Mouse (Mus musculus): ENCODE measurements around the gene Aen. TPM values are rescaled to one million over a fixed set of nuclear protein-coding genes. Genes with fewer than 3 reads are reported as not detected.

The Aen gene
- polyA plus RNA-seq, 1 experiment from 2014 or later = 38.4 TPM

GRCm38 (mm10) chr7:78868731-78869130, 26.9 kb upstream of the Aen start:
- ATAC-seq (ENCODE audit: insufficient read depth, low FRiP score) = no peak
- no peak overlapping the region for H3K4me3 ChIP-seq (replicated peaks; ENCODE audit: low read length)
- no peaks in the 10 kb centered on the region for H3K9me3 ChIP-seq (replicated peaks; ENCODE audit: control insufficient read depth, low read length)
- no peaks in the 10 kb centered on the region for H3K27me3 ChIP-seq (ENCODE audit: control insufficient read depth, insufficient read depth, low read length)
- no peak overlapping the region for H3K9ac ChIP-seq (ENCODE audit: low read length)
- no peak overlapping the region for H3K4me2 ChIP-seq (ENCODE audit: low read depth, low read length)
- no peaks in the 10 kb centered on the region for H3K36me3 ChIP-seq (ENCODE audit: control insufficient read depth, insufficient read depth, low read length)
- 50% methylated on average over 5 of the region's 5 CpGs for WGBS
- H3K4me1 ChIP-seq (ENCODE audit: control insufficient read depth, insufficient read depth, low read length) = no peaks in the 10 kb centered on the region
- no peak overlapping the region for H3K27ac ChIP-seq (ENCODE audit: low read length)

- H3K9ac ChIP-seq (ENCODE audit: low read length) = no peak overlapping the region
- H3K36me3 ChIP-seq (ENCODE audit: control insufficient read depth, insufficient read depth, low read length) = no peaks in the 10 kb centered on the region
- WGBS = 77% methylated on average over 6 of the region's 6 CpGs
- no peak overlapping the region for H3K27ac ChIP-seq (ENCODE audit: low read length)
- H3K27me3 ChIP-seq (ENCODE audit: control insufficient read depth, insufficient read depth, low read length) = no peaks in the 10 kb centered on the region
- H3K4me1 ChIP-seq (ENCODE audit: control insufficient read depth, insufficient read depth, low read length) = no peaks in the 10 kb centered on the region
- no peaks in the 10 kb centered on the region for H3K9me3 ChIP-seq (replicated peaks; ENCODE audit: control insufficient read depth, low read length)
- H3K4me2 ChIP-seq (ENCODE audit: low read depth, low read length) = no peak overlapping the region
- no peak overlapping the region for H3K4me3 ChIP-seq (replicated peaks; ENCODE audit: low read length)
- no peak for ATAC-seq (ENCODE audit: insufficient read depth, low FRiP score)
These were observed 23.3 kb upstream of the Aen start for GRCm38 (mm10) chr7:78872366-78872765.

- H3K9ac ChIP-seq (ENCODE audit: low read length) = no peak overlapping the region
- H3K27ac ChIP-seq (ENCODE audit: low read length) = no peak overlapping the region
- H3K36me3 ChIP-seq (ENCODE audit: control insufficient read depth, insufficient read depth, low read length) = no peaks in the 10 kb centered on the region
- H3K27me3 ChIP-seq (ENCODE audit: control insufficient read depth, insufficient read depth, low read length) = no peaks in the 10 kb centered on the region
- WGBS = 53% methylated on average over 5 of the region's 5 CpGs
- H3K4me1 ChIP-seq (ENCODE audit: control insufficient read depth, insufficient read depth, low read length) = no peaks in the 10 kb centered on the region
- H3K9me3 ChIP-seq (replicated peaks; ENCODE audit: control insufficient read depth, low read length) = no peaks in the 10 kb centered on the region
- H3K4me3 ChIP-seq (replicated peaks; ENCODE audit: low read length) = no peak overlapping the region
- ATAC-seq (ENCODE audit: insufficient read depth, low FRiP score) = no peak
- H3K4me2 ChIP-seq (ENCODE audit: low read depth, low read length) = no peak overlapping the region
These were observed 22.8 kb upstream of the Aen start for GRCm38 (mm10) chr7:78872831-78873230.

GRCm38 (mm10) chr7:78881607-78882468, 13.8 kb upstream of the Aen start:
- Histone ChIP-seq H3K27me3 (ENCODE audit: control insufficient read depth, insufficient read depth, low read length) (peaks cover 33% of the 10 kb centered on the region), H3K9me3 (replicated peaks; ENCODE audit: control insufficient read depth, low read length) (no peaks in the 10 kb centered on the region)

GRCm38 (mm10) chr7:78882469-78882837, 13.2 kb upstream of the Aen start:
- no peaks in the 10 kb centered on the region for H3K9me3 ChIP-seq (replicated peaks; ENCODE audit: control insufficient read depth, low read length)
- peak overlapping the region; percentile 8 for H3K4me3 ChIP-seq (replicated peaks; ENCODE audit: low read length)
- no peak overlapping the region for H3K9ac ChIP-seq (ENCODE audit: low read length)
- 3% methylated on average over 23 of the region's 23 CpGs for WGBS
- no peaks in the 10 kb centered on the region for H3K36me3 ChIP-seq (ENCODE audit: control insufficient read depth, insufficient read depth, low read length)
- no peak overlapping the region for H3K27ac ChIP-seq (ENCODE audit: low read length)
- peak; percentile 26; the same call in 1 of the 2 replicates for ATAC-seq (ENCODE audit: insufficient read depth, low FRiP score)
- peak overlapping the region; percentile 35; the same call in 1 of the 2 replicates for H3K4me2 ChIP-seq (ENCODE audit: low read depth, low read length)
- peaks cover 33% of the 10 kb centered on the region for H3K27me3 ChIP-seq (ENCODE audit: control insufficient read depth, insufficient read depth, low read length)
- H3K4me1 ChIP-seq (ENCODE audit: control insufficient read depth, insufficient read depth, low read length) = peaks cover 3% of the 10 kb centered on the region

More at GRCm38 (mm10) chr7:78881607-78882468, 13.8 kb upstream of the Aen start:
- ATAC-seq (ENCODE audit: insufficient read depth, low FRiP score) = no peak
- H3K9ac ChIP-seq (ENCODE audit: low read length) = no peak overlapping the region
- no peak overlapping the region for H3K27ac ChIP-seq (ENCODE audit: low read length)
- H3K4me1 ChIP-seq (ENCODE audit: control insufficient read depth, insufficient read depth, low read length) = peaks cover 3% of the 10 kb centered on the region
- peak overlapping the region; percentile 8 for H3K4me3 ChIP-seq (replicated peaks; ENCODE audit: low read length)
- no peaks in the 10 kb centered on the region for H3K36me3 ChIP-seq (ENCODE audit: control insufficient read depth, insufficient read depth, low read length)
- 14% methylated on average over 15 of the region's 16 CpGs for WGBS
- peak overlapping the region; percentile 35; the same call in 1 of the 2 replicates for H3K4me2 ChIP-seq (ENCODE audit: low read depth, low read length)

- Histone ChIP-seq H3K4me1 (ENCODE audit: control insufficient read depth, insufficient read depth, low read length) (peaks cover 3% of the 10 kb centered on the region), H3K9me3 (replicated peaks; ENCODE audit: control insufficient read depth, low read length) (no peaks in the 10 kb centered on the region), H3K36me3 (ENCODE audit: control insufficient read depth, insufficient read depth, low read length) (no peaks in the 10 kb centered on the region), H3K9ac (ENCODE audit: low read length) (no peak overlapping the region), H3K4me2 (ENCODE audit: low read depth, low read length) (peak overlapping the region; percentile 35; the same call in 1 of the 2 replicates), H3K27me3 (ENCODE audit: control insufficient read depth, insufficient read depth, low read length) (peaks cover 33% of the 10 kb centered on the region), H3K4me3 (replicated peaks; ENCODE audit: low read length) (peak overlapping the region; percentile 8), H3K27ac (ENCODE audit: low read length) (no peak overlapping the region)
- whole genome bisulfite sequencing = 1% methylated on average over 34 of the region's 34 CpGs
- no peak for ATAC-seq (ENCODE audit: insufficient read depth, low FRiP score)
These were observed 12.5 kb upstream of the Aen start for GRCm38 (mm10) chr7:78883016-78883725.

- 14% methylated on average over 8 of the region's 8 CpGs for WGBS
- Histone ChIP-seq H3K9me3 (replicated peaks; ENCODE audit: control insufficient read depth, low read length) (no peaks in the 10 kb centered on the region), H3K9ac (ENCODE audit: low read length) (no peak overlapping the region), H3K27me3 (ENCODE audit: control insufficient read depth, insufficient read depth, low read length) (peaks cover 33% of the 10 kb centered on the region), H3K27ac (ENCODE audit: low read length) (no peak overlapping the region), H3K4me2 (ENCODE audit: low read depth, low read length) (no peak overlapping the region), H3K36me3 (ENCODE audit: control insufficient read depth, insufficient read depth, low read length) (no peaks in the 10 kb centered on the region), H3K4me1 (ENCODE audit: control insufficient read depth, insufficient read depth, low read length) (peaks cover 3% of the 10 kb centered on the region), H3K4me3 (replicated peaks; ENCODE audit: low read length) (no peak overlapping the region)
- ATAC-seq (ENCODE audit: insufficient read depth, low FRiP score) = no peak
These were observed 12.0 kb upstream of the Aen start for GRCm38 (mm10) chr7:78883726-78884060.

- Histone ChIP-seq H3K27ac (ENCODE audit: low read length) (no peak overlapping the region), H3K4me1 (ENCODE audit: control insufficient read depth, insufficient read depth, low read length) (peaks cover 3% of the 10 kb centered on the region), H3K36me3 (ENCODE audit: control insufficient read depth, insufficient read depth, low read length) (no peaks in the 10 kb centered on the region), H3K9me3 (replicated peaks; ENCODE audit: control insufficient read depth, low read length) (no peaks in the 10 kb centered on the region), H3K4me2 (ENCODE audit: low read depth, low read length) (no peak overlapping the region), H3K27me3 (ENCODE audit: control insufficient read depth, insufficient read depth, low read length) (peaks cover 33% of the 10 kb centered on the region), H3K9ac (ENCODE audit: low read length) (no peak overlapping the region), H3K4me3 (replicated peaks; ENCODE audit: low read length) (no peak overlapping the region)
- ATAC-seq (ENCODE audit: insufficient read depth, low FRiP score) = no peak
- WGBS = 6% methylated on average over 6 of the region's 6 CpGs
These were observed 11.5 kb upstream of the Aen start for GRCm38 (mm10) chr7:78884139-78884538.

GRCm38 (mm10) chr7:78885404-78885803, 10.2 kb upstream of the Aen start:
- Histone ChIP-seq H3K9me3 (replicated peaks; ENCODE audit: control insufficient read depth, low read length) (no peaks in the 10 kb centered on the region), H3K4me1 (ENCODE audit: control insufficient read depth, insufficient read depth, low read length) (peaks cover 3% of the 10 kb centered on the region), H3K9ac (ENCODE audit: low read length) (no peak overlapping the region), H3K4me2 (ENCODE audit: low read depth, low read length) (no peak overlapping the region), H3K27me3 (ENCODE audit: control insufficient read depth, insufficient read depth, low read length) (peaks cover 42% of the 10 kb centered on the region), H3K36me3 (ENCODE audit: control insufficient read depth, insufficient read depth, low read length) (no peaks in the 10 kb centered on the region), H3K27ac (ENCODE audit: low read length) (no peak overlapping the region), H3K4me3 (replicated peaks; ENCODE audit: low read length) (no peak overlapping the region)
- WGBS = 75% methylated on average over 5 of the region's 5 CpGs
- no peak for ATAC-seq (ENCODE audit: insufficient read depth, low FRiP score)
